Mouse (Mus musculus) ES-Bruce4 (cell line): ENCODE results near the gene Prlr. TPM values are rescaled to one million over a fixed set of nuclear protein-coding genes. Genes with fewer than 3 reads are reported as not detected.

Experiments
- H3K27ac ChIP-seq: 2 replicates; pipeline ENCODE4 v1.5.1; 2012; ENCODE audit warnings: low read length, inconsistent platforms; ENCODE audit not compliant: insufficient read depth
- H3K27me3 ChIP-seq: 2 replicates; pipeline ENCODE4 v1.6.1; 2012; ENCODE audit warnings: mild to moderate bottlenecking, low read length, inconsistent platforms; ENCODE audit not compliant: control insufficient read depth, poor library complexity, insufficient read depth, severe bottlenecking
- H3K36me3 ChIP-seq: 2 replicates; pipeline ENCODE4 v1.6.1; 2012; ENCODE audit warnings: inconsistent platforms, mild to moderate bottlenecking, low read length, moderate library complexity; ENCODE audit not compliant: control insufficient read depth, poor library complexity, insufficient read depth, severe bottlenecking
- H3K4me1 ChIP-seq: one replicate; pipeline ENCODE4 v1.8.1; 2011; ENCODE audit warnings: low read length; ENCODE audit not compliant: control insufficient read depth, insufficient read depth
- H3K4me3 ChIP-seq: 2 replicates; pipeline ENCODE4 v1.5.1; 2011; ENCODE audit warnings: low read depth, mild to moderate bottlenecking, low read length
- H3K9ac ChIP-seq: 2 replicates; pipeline ENCODE4 v1.6.1; 2012; ENCODE audit warnings: low read depth, mild to moderate bottlenecking, inconsistent platforms; ENCODE audit not compliant: poor library complexity, severe bottlenecking
- H3K9me3 ChIP-seq: replicated peaks from 2 replicates; pipeline ENCODE4 v1.6.1; 2012; ENCODE audit warnings: mild to moderate bottlenecking, low read length, inconsistent platforms; ENCODE audit not compliant: control insufficient read depth, poor library complexity, insufficient read depth, severe bottlenecking
- CTCF ChIP-seq: IDR thresholded peaks from one replicate; pipeline ENCODE4 v1.8.1; 2011; ENCODE audit warnings: low read depth, low read length
- EP300 ChIP-seq: IDR thresholded peaks from 2 replicates; pipeline ENCODE4 v1.6.1; 2011; ENCODE audit warnings: low read depth, low read length; ENCODE audit not compliant: insufficient read depth
- POLR2A ChIP-seq: IDR thresholded peaks from one replicate; pipeline ENCODE4 v1.8.1; 2011; ENCODE audit warnings: low read length; ENCODE audit not compliant: insufficient read depth
- polyA plus RNA-seq: library from polyadenylated mRNA; stranded (reverse); fragments of >200 nt; gene quantifications from 2 replicates; pipeline ENCODE4 v1.2.4, GENCODE M21; 2011; ENCODE audit warnings: low read depth; ENCODE audit not compliant: missing spikeins, insufficient read depth, insufficient read length

The Prlr gene
- 2.0 and 2.6 TPM in 2 replicates for polyA plus RNA-seq

DNA sequence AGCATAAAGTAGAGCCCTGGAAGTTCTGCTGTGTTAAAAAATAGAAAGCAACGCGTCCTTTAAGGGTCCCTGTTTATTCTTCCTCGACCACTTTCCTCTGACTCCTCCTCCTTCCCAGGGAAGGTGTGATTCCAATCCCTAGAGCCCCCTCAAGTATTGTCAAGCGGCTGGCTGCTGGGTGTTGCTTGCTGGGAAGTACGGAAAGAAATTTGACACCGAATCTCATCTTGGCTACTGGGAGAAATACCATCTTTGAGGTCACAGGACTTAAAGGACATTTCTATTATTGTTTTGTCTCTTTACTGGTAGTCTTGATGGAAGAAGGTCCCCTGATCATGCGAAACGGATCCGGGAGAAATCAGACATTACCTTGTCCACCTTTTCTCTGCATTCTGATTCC is at the start of gene Prlr:
Gene Prlr, plus strand, starts transcription at position 156 of the 400 bp plus-strand sequence.
- H3K4me3 ChIP-seq, result peak within 1 kb of the TSS; percentile 20
- no peaks in the 10 kb centered on the region for H3K36me3 ChIP-seq
- H3K9me3 ChIP-seq, result no peaks in the 10 kb centered on the region
- TF ChIP-seq POLR2A (no peak), CTCF (no peak), EP300 (no peak)
- H3K27me3 ChIP-seq, result no peaks in the 10 kb centered on the region
- H3K27ac ChIP-seq, result no peak within 1 kb of the TSS
- no peaks in the 10 kb centered on the region for H3K4me1 ChIP-seq
- no peak within 1 kb of the TSS for H3K9ac ChIP-seq

DNA sequence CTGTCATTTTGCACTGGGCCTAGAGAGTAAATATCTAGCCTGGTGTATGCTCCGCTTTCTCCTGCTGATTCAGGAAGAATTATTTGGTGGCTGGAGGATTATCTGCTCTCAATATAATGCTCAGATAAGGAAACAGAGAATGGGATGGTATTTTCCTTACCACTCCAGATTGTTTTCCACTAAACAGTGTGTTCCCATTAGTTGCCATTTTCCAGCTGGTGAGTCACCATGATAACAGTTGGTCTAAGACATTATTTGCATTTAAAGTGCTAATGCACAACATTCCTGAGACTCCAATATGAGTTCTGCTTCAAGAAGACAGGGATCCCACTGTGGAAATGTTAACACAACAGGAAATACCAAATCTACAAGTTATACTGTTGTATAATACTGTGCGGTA is 43.3 kb upstream of the Prlr start:
- Histone ChIP-seq H3K27me3 (no peaks in the 10 kb centered on the region), H3K4me3 (no peak overlapping the region), H3K27ac (no peak overlapping the region), H3K9me3 (no peaks in the 10 kb centered on the region), H3K9ac (no peak overlapping the region), H3K36me3 (no peaks in the 10 kb centered on the region), H3K4me1 (no peaks in the 10 kb centered on the region)
- TF ChIP-seq EP300 (no peak), POLR2A (no peak), CTCF (no peak)

DNA sequence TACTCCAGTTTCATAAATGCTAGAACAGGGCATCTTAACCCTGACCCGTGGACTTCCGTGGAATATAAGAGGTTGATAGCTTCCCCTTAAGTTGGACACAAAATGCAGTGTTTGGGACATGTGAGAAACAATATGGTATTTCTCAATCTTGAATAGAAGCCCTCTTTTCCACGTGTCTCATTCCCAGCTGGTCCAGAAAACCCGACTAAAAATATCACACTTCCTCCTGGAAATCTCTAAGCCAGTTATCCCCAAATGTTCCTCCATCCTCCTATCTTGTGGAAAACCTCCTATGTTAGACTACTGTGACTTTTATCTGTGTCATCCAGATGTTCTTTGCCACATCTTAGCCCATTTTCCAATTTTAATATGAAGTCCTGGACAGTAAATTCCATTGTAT is 42.1 kb upstream of the Prlr start:
- Histone ChIP-seq H3K4me3 (no peak overlapping the region), H3K27ac (no peak overlapping the region), H3K27me3 (no peaks in the 10 kb centered on the region), H3K9ac (no peak overlapping the region), H3K4me1 (no peaks in the 10 kb centered on the region), H3K36me3 (no peaks in the 10 kb centered on the region), H3K9me3 (no peaks in the 10 kb centered on the region)
- TF ChIP-seq EP300 (no peak), POLR2A (no peak), CTCF (no peak)

DNA sequence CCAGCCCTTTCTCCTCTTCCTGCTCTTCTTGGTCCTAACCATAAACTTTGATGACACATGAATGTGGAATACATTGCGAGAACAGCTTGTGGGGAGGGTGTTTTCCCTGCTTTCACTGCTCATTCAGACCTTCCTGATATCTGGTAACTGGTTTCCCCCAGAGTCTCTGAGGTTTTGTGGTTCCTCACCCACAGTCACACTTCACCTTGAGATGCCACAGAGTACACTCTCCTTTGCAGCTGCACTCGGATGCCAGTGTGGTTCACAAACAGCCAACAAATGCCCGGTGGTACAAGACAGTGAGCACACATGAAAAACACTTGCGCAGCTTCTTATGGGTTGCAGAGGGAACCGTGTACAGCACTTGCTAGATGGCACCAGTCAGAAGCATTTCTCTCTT is 32.5 kb upstream of the Prlr start:
- no peaks in the 10 kb centered on the region for H3K4me1 ChIP-seq
- no peaks in the 10 kb centered on the region for H3K9me3 ChIP-seq
- no peak overlapping the region for H3K9ac ChIP-seq
- H3K4me3 ChIP-seq, result no peak overlapping the region
- no peak overlapping the region for H3K27ac ChIP-seq
- no peak for TF ChIP-seq POLR2A
- no peak for TF ChIP-seq EP300
- no peak for TF ChIP-seq CTCF
- no peaks in the 10 kb centered on the region for H3K36me3 ChIP-seq
- H3K27me3 ChIP-seq, result no peaks in the 10 kb centered on the region

- no peak for TF ChIP-seq EP300
- Histone ChIP-seq H3K4me1 (no peaks in the 10 kb centered on the region), H3K9me3 (no peaks in the 10 kb centered on the region), H3K27me3 (no peaks in the 10 kb centered on the region), H3K36me3 (no peaks in the 10 kb centered on the region), H3K9ac (no peak overlapping the region), H3K27ac (no peak overlapping the region), H3K4me3 (no peak overlapping the region)
Observed at GRCm38 (mm10) chr15:10148196-10148595, 28.8 kb upstream of the Prlr start.

GRCm38 (mm10) chr15:10160663-10161062 is 16.4 kb upstream of the Prlr start:
- H3K27me3 ChIP-seq, result no peaks in the 10 kb centered on the region
- TF ChIP-seq EP300, result no peak
- no peak for TF ChIP-seq POLR2A
- TF ChIP-seq CTCF, result no peak
- no peak overlapping the region for H3K9ac ChIP-seq
- no peaks in the 10 kb centered on the region for H3K36me3 ChIP-seq
- H3K9me3 ChIP-seq, result peaks cover 13% of the 10 kb centered on the region; the same call in 1 of the 2 replicates
- no peak overlapping the region for H3K27ac ChIP-seq
- no peak overlapping the region for H3K4me3 ChIP-seq
- H3K4me1 ChIP-seq, result no peaks in the 10 kb centered on the region

- no peak overlapping the region for H3K4me3 ChIP-seq
- H3K27ac ChIP-seq, result no peak overlapping the region
- H3K4me1 ChIP-seq, result no peaks in the 10 kb centered on the region
- H3K36me3 ChIP-seq, result no peaks in the 10 kb centered on the region
- no peaks in the 10 kb centered on the region for H3K27me3 ChIP-seq
- no peaks in the 10 kb centered on the region for H3K9me3 ChIP-seq
- no peak for TF ChIP-seq POLR2A
- TF ChIP-seq CTCF, result no peak
- TF ChIP-seq EP300, result no peak
- no peak overlapping the region for H3K9ac ChIP-seq
Observed at GRCm38 (mm10) chr15:10175078-10175477, 2.0 kb upstream of the Prlr start.
